In the genomic region with DNA sequence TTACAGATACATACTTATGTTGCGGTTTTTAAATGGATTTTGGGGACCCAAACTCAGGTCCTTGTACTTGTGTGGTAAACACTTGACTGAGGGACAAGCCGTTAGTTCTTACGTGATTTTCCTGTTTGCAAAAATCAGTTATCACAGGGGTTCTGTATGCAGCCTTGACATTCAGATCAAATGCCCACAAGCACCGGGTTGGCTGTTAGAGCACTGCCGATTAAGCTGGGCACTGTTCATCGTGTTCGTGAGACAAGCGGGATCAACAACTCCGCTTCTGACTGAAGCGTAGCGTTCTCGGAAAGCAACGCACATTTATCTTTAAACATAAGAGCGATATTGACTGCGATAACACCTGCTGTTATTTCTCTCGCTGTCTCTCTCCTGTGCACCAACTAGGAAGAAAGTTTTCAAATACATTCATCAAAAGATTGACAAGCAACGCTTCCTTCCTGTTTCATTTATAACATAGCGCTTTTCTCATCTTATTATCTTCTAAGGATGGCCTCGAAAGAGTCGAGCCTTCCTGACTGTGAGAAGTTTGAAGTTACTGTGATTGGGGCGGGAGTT, we compare ENCODE assay signal across 29 mouse cellular contexts.
A peak's percentile ranks its signal among the peaks of the same experiment; 100 is the strongest.
DNase-seq lines count a peak whose midpoint lies in the region; ATAC-seq and TF ChIP-seq lines count a peak whose summit lies in the region.
"Had no signal": no experiment of that assay in that cellular context is flagged by ENCODE, and none has a peak within 500 bp of the region (broad histone marks: within the 10 kb centered on the region; RNA-seq: fewer than 3 reads in every experiment).

No protein-coding gene starts in this region.

- H3K4me2 ChIP-seq in kidney, embryonic 14.5 days (replicated peaks; ENCODE audit: low read depth, low read length): no peak overlapping the region
- H3K4me2 ChIP-seq: forebrain, embryonic 13.5 days; heart, embryonic 15.5 days; limb, embryonic 13.5 days; liver, embryonic 11.5 days; lung, embryonic 15.5 days; midbrain, embryonic 12.5 days had no signal

- H3K36me3 ChIP-seq in thymus, adult 2 months (ENCODE audit: control insufficient read depth, insufficient read depth, low read length): no peaks in the 10 kb centered on the region
- no peaks in the 10 kb centered on the region for H3K36me3 ChIP-seq in kidney, embryonic 14.5 days (ENCODE audit: control insufficient read depth, insufficient read depth, low read length)
- H3K36me3 ChIP-seq: heart, embryonic 10.5 days; heart, embryonic 15.5 days; limb, embryonic 13.5 days; lung, embryonic 15.5 days; midbrain, embryonic 12.5 days had no signal

- no peak for TF ChIP-seq CTCF in thymus, adult 2 months (IDR thresholded peaks at IDR 0.05; ENCODE audit: borderline replicate concordance, control insufficient read depth, extremely low read depth, insufficient read depth, low read length, poor library complexity)

- TF ChIP-seq POLR2A in thymus, adult 2 months (IDR thresholded peaks at IDR 0.05; ENCODE audit: control insufficient read depth, extremely low read depth, insufficient read depth, low read length, poor library complexity): no peak

- peak; percentile 55 for DNase-seq in adrenal gland, adult 2 months
- DNase-seq in adrenal gland, postnatal 25 days: no peak
- DNase-seq in thymus, postnatal 4 days: peak; percentile 22
- DNase-seq in thymus, adult 2 months: no peak
- DNase-seq in adrenal gland, postnatal 10 days: peak; percentile 37
- peak; percentile 75 for DNase-seq in naive thymus-derived CD4-positive, alpha-beta T cell, adult 2 months (ENCODE audit: low read depth)
- no peak for DNase-seq in gastrocnemius, adult 8-10 months (ENCODE audit: low spot score in 2 of 2)
- DNase-seq: cerebellum, adult 2 months; cerebellum, postnatal 36 days; gastrocnemius, postnatal 25 days; heart, adult 11 months; kidney, adult 9 months; kidney, postnatal 25 days; lung, postnatal 36 days; right cerebral cortex, postnatal 14 days; thymus, postnatal 14 days had no signal

- peaks cover 5% of the 10 kb centered on the region for H3K4me1 ChIP-seq in thymus, adult 2 months (replicated peaks; ENCODE audit: control insufficient read depth, insufficient read depth, low read length)
- H3K4me1 ChIP-seq in kidney, embryonic 14.5 days (ENCODE audit: control insufficient read depth, insufficient read depth, low read length): no peaks in the 10 kb centered on the region
- H3K4me1 ChIP-seq: heart, embryonic 10.5 days; heart, embryonic 15.5 days; lung, embryonic 15.5 days had no signal

- WGBS in thymus, adult 2 months: 28% methylated on average over 21 of the region's 21 CpGs
- 91% methylated on average over 21 of the region's 21 CpGs for WGBS in kidney, embryonic 14.5 days

- no peak for ATAC-seq in kidney, embryonic 14.5 days (ENCODE audit: low FRiP score, low TSS enrichment)
- ATAC-seq: forebrain, embryonic 13.5 days; hindbrain, embryonic 16.5 days; intestine, embryonic 16.5 days had no signal

- H3K9me3 ChIP-seq in kidney, embryonic 14.5 days (ENCODE audit: control insufficient read depth, low read length): no peaks in the 10 kb centered on the region
- H3K9me3 ChIP-seq: forebrain, embryonic 13.5 days; heart, embryonic 10.5 days; heart, embryonic 15.5 days; limb, embryonic 13.5 days; lung, embryonic 15.5 days; midbrain, embryonic 12.5 days had no signal

- H3K9ac ChIP-seq in kidney, embryonic 14.5 days (ENCODE audit: low read depth, low read length): no peak overlapping the region
- H3K9ac ChIP-seq: forebrain, embryonic 13.5 days; heart, embryonic 15.5 days; limb, embryonic 13.5 days; lung, embryonic 15.5 days; midbrain, embryonic 12.5 days had no signal

- no peak overlapping the region; the same call in 1 of the 2 replicates for H3K4me3 ChIP-seq in thymus, adult 2 months (ENCODE audit: control insufficient read depth, insufficient read depth, low read length)
- H3K4me3 ChIP-seq in kidney, embryonic 14.5 days (ENCODE audit: low read length): no peak overlapping the region
- H3K4me3 ChIP-seq: forebrain, embryonic 13.5 days; heart, embryonic 10.5 days; heart, embryonic 15.5 days; left cerebral cortex, adult 2 months; limb, embryonic 13.5 days; lung, embryonic 15.5 days; midbrain, embryonic 12.5 days had no signal

- H3K27me3 ChIP-seq in thymus, adult 2 months (ENCODE audit: control insufficient read depth, insufficient read depth, low read length): no peaks in the 10 kb centered on the region
- H3K27me3 ChIP-seq in kidney, embryonic 14.5 days (ENCODE audit: control insufficient read depth, insufficient read depth, low read length): no peaks in the 10 kb centered on the region
- H3K27me3 ChIP-seq: CH12.LX; forebrain, embryonic 13.5 days; heart, embryonic 15.5 days; limb, embryonic 13.5 days; lung, embryonic 15.5 days; midbrain, embryonic 12.5 days had no signal

- no peak overlapping the region for H3K27ac ChIP-seq in thymus, adult 2 months (ENCODE audit: control insufficient read depth, insufficient read depth, low read length)
- no peak overlapping the region for H3K27ac ChIP-seq in kidney, embryonic 14.5 days (ENCODE audit: low read depth, low read length)
- H3K27ac ChIP-seq: forebrain, embryonic 13.5 days; heart, embryonic 10.5 days; heart, embryonic 15.5 days; left cerebral cortex, adult 2 months; limb, embryonic 13.5 days; lung, embryonic 15.5 days; midbrain, embryonic 12.5 days; stomach, postnatal 0 days had no signal

Comparison
In these comparisons a context has a peak if more than half of its experiments do, and no peak if none do; other contexts are left out.
1. DNase-seq: peak in adrenal gland, adult 2 months (single experiment), thymus, postnatal 4 days (single experiment), adrenal gland, postnatal 10 days (single experiment) and naive thymus-derived CD4-positive, alpha-beta T cell, adult 2 months (single experiment); none in adrenal gland, postnatal 25 days (single experiment), thymus, adult 2 months (single experiment) and gastrocnemius, adult 8-10 months (0 of 2).